Mouse (Mus musculus): ENCODE measurements at regions not wholly inside any gene's neighbourhood (a gene's known extent, or its start where the extent isn't known, plus 50 kb on each side); places are given as distances from the start of the nearest gene placed in this dataset.
"Not testable (repeated sequence)": the region's sequence is repeated elsewhere in the genome, so short reads cannot be mapped to it uniquely, and the experiment has no call there.

DNA sequence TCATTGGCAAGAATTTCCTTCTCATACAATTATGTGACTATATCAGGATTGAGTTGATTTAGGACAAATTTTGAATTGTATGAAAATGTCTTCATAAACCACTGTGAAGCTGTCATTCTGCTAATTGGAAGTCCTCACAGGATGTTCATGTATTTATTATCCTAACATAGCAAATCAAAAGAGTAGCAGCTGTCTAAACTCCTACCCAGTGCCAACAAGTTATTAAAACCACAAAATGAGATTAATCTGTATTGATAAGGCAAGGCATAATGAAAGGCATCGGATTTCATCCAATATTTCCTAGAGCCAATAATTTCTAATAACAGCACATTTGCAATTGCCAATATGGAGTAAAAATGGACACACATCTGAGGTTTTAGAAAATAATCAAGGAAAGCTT, 217.6 kb upstream of the Tmprss15 start:
- DNase-seq: no peak

DNA sequence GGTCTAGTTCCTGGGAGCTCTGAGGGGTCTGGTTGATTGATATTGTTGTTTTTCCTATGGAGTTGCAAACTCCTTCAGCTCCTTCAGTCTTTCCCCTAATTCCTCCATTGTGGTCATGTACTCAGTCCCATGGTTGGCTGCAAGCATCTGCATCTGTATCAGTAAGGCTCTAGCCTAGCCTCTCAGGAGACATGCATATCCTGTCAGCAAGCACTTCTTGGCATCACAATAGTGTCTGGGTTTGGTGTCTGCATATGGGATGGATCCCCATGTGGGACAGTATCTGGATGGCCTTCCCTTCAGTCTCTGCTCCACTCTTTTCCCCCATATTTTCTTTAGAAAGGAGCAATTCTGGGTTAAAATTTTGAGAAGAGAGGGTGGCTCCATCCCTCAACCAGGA, 205.7 kb upstream of the Tmprss15 start:
- not testable (repeated sequence) for DNase-seq

DNA sequence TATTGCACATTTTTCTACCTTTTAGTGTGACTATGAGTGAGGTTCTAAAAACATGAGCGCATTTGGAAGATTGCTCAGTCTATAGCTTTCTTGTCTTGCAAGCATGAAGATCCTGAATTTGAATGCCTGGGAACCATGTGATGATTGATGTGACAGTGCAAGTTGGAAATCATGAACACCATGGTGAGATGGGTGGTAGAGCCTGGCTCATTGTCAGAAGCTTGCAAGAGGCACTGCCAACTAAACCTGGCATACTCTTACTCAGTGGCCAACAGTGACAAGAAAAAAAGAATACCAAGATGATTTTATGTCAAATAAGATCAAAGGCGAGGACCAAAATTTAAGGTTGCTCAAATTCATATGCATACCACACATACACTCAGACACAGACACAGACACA, 188.1 kb upstream of the Tmprss15 start:
- peak in 1 of 2 experiments; percentile 13 for DNase-seq

DNA sequence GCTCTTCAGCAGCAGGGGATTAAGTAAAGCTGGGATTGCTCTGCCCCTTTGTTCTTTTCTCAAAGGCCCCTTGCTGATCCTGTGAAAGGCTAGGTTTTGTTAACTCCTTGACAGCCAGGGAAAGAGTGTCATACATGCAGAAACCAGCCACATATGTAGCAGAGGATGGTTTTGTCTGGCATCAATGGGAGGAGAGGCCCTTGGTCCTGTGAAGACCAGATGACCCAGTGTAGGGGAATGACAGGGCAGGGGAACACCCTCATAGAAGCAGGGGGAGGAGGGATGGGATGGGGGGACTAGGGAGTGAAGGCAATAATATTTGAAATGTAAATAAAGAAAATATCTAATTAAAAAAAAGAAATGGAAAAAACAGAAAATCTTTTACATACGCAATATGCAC, 165.6 kb upstream of the Tmprss15 start:
- DNase-seq: no peak

DNA sequence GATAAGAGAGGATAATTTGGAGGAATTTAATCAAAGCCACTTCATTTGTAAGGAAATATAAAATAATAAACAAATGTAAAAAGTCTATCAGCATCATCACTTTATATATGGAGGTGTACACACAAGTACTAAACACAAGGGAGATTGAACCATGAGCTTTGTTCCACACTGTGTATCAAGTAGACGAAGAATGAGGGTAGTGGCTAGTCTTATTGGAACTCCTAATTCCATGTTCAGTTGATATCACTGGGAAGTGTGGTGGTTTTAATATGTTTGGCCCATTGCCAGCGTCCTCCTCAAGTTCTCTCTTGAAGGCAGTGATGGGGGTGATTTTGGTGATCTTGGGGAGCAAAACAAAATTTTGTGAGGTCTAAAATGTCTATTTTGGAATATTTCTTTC, 165.2 kb upstream of the Tmprss15 start:
- no peak for DNase-seq

DNA sequence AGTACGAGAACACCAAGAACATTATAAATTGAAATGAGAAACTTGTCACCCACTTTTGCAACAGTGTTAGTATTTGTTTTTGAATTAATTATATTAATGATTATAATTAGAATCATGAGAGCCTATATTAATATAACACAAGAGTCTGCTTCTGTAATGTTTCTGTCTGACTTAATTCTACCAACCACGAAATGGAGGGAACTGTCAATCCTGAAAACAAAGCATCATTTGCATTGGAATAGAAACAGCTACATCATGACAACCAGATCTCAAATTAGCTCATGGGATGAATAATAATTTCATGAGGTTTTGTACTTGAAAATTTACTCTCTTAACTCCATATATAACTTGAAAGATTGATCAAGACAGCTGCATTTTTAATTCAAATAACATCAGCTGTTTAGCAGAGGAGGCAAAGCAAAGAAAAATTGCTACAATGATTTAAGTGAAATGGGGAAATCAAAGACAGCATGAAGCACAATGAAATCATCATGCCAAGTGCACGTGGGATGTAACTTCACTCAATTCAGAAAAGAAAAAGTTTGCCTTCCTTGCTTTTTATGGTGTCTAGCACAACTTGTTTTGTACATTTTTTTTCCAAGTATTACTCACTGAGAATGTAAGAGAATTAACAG, 150.1 kb upstream of the Tmprss15 start:
- DNase-seq: no peak

DNA sequence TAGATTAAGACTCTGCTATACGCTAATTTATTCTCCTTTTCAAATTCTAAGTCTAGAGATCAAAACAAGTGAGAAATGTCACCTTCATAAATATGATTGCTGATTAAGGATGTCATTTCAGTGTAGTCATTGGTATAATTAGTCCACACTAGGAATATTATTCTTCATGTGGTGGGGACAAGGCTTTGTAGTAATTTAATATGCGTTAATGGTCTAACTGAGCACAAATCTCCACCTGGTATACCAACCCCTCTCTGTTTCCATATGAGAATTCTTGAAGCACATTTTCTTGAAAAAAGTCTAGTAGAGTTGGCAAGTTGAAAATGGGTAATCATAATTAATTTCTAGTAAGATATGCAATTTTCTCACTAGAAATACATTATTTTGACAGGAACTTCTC, 149.3 kb upstream of the Tmprss15 start:
- DNase-seq: no peak

DNA sequence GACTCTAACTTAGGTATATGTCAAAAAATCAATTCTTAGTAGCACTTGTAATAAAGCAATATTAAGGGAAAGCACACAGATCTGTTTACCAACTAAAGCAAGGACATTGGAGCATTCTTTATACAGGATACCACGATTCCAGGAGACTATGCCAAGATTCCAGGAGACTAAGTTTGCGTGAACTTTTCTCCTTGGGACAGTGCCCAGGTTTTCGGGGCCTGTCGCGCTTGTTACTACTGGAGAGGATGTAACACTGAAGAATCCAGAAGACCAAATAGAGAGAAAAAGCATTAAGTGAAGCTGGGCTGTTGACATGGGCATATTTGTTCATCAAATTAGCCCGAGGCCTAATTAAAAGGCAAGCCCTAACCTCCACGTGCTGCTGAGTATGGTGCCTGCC, 100.3 kb upstream of the Tmprss15 start:
- DNase-seq: no peak

DNA sequence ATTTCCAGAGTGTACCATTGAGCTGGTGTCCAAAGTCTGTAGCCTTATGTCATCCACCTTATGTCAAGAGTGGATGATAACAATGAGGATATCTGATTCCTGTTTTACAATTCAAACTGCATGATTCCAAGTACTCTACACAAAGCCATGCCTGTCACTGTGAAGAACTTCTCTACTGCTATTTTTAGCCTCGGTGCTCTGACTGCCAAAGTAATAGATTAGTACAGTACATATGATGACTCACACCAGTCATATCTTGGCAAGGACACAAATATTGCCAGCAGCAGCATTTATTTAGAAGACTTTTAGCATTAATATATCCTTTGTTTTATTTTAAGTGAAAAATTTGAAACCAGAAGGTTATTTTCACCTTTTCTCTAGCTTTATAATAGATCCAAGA, 95.6 kb upstream of the Tmprss15 start:
- peak in 1 of 2 experiments; percentile 17 for DNase-seq

DNA sequence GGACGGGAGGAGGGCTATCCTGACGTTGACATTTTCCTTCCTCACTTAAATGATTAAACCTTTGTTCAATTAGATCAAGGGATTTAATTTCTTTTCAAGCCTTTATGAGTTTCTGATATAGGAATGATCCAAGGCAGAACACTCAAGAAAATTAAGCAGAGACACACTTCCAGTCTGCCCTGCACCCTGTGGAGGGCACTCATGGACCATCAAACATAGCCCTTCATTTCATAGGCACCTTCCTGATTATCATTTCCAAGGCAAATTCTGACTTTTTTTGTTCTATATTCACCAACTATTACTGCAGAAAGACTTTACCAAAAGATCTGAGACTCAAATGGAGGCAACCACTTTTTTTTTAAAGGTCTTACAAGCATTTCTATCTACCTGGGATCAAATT, 91.6 kb upstream of the Tmprss15 start:
- peak; percentile 51 to 68 for DNase-seq

DNA sequence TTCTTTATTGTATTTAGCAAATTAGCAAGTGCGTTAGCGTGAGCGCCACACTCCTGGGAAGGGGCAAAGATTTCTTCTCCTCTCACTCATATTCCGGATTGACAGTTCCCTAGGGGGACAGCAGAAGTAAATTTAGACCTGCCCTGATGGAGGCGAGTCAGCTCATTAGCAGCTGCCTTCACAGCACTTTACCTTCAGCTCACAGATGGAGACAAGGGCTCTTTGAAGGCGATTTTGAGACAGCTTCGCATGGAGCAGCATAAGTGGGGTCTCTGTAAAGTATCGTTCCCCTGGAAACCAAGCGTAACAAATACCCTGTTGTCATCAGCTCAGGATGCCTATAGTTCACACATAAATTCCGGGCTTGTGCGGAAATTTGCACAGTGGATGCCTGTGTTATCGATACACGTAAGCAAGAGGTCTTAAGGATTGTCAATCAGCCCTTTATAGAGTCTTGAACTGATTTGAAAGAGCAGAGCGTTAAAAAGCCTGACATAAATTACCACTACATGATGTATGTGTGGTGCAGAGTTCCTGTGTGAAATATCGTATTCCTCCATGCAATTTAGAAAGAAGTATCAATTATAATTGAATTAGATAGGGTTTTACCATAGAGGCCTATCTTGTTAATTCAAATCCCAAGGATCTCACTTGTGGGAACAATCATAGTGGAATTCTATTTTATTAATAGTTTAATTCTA, 86.6 kb upstream of the Tmprss15 start:
- DNase-seq: peak in 1 of 2 experiments; percentile 16

DNA sequence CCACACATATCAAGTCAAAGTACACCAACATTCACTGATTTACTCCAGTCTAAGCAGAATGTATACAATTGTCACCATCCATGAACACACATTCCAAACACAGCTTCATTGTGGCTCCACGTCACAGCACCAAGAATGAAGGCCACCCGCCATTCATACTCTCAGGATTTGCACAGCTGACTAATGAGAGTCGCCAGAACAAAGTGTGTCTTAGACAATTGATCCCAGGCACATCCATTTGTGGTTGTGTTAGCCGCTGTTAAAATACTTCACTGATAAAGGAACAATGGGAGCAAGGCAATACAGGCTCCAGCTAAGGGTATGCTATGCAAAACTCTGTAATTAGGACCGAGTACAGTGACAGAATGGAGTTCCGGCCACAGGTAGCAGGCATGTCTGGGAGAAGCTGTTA, 85.9 kb upstream of the Tmprss15 start:
- DNase-seq: no peak

DNA sequence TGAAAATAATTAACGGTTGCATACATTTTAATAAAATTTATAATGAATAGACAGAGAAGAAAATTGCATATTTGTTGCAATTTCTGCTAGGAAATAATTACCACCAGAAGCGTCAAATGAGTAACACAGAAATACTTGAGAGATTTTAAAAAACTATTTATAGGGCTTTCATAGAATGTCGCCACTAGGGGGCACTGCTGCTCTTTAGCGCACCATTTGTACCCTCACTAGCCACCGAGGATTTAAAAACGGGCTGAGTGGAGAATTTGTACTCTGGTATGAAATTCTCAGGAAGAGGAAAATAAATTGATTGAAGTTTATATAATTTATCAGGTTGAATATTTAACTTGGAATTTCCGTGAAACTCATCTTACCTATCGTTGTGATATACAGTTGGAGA, 77.3 kb upstream of the Tmprss15 start:
- DNase-seq: peak; percentile 79 to 89

DNA sequence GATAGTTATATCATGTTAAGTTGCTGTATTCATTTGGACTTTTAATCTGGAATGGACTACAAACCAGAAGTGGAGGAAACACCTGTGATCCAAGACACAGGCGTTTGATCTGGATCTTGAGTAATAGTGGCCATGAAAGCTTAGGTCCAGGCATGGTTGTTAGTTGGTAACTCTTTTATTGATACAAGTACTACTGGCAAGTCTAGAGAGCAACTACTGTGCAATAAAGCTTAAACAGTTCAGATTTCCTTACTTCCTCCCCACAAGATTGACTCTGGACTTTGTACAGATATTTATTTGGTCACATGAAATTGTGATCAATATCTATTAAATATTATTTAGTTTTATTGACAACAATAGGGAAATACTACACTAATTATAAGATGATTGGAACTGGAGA, 51.9 kb upstream of the Tmprss15 start:
- DNase-seq: no peak

Data from cerebellum, postnatal 25 days (tissue).